Mouse (Mus musculus) stomach, embryonic 14.5 days (tissue): ENCODE results near the gene Sh2b3. TPM values are rescaled to one million over a fixed set of nuclear protein-coding genes. Genes with fewer than 3 reads are reported as not detected.

ENCODE experiments used
- ATAC-seq: fragments of 200-750 bp; cut with Nextera tagmentation; 2 replicates; pipeline ENCODE4 v1.8.0; 2017; ENCODE audit warnings: low read depth, moderate TSS enrichment; ENCODE audit not compliant: insufficient number of reproducible peaks, insufficient read depth, low FRiP score
- H3K27ac ChIP-seq: fragments of 300-500 bp; sonication (generic); 2 replicates; pipeline ENCODE4 v1.5.1; 2014; ENCODE audit warnings: mild to moderate bottlenecking, low read length, moderate library complexity, mixed read lengths
- H3K27me3 ChIP-seq: fragments of 300-500 bp; sonication (generic); 2 replicates; pipeline ENCODE4 v1.6.1; 2014; ENCODE audit warnings: low read length, control low read depth, mixed read lengths; ENCODE audit not compliant: control insufficient read depth, insufficient read depth
- H3K36me3 ChIP-seq: fragments of 300-500 bp; sonication (generic); 2 replicates; pipeline ENCODE4 v1.6.1; 2014; ENCODE audit warnings: mild to moderate bottlenecking, control low read depth, low read length, moderate library complexity, mixed read lengths; ENCODE audit not compliant: control insufficient read depth, insufficient read depth
- H3K4me1 ChIP-seq: fragments of 300-500 bp; sonication (generic); 2 replicates; pipeline ENCODE4 v1.6.1; 2014; ENCODE audit warnings: low read length, control low read depth, mixed read lengths; ENCODE audit not compliant: control insufficient read depth, insufficient read depth
- H3K4me2 ChIP-seq: fragments of 300-500 bp; sonication (generic); replicated peaks from 2 replicates; pipeline ENCODE4 v1.6.1; 2014; ENCODE audit warnings: low read depth, low read length, control low read depth
- H3K4me3 ChIP-seq: fragments of 300-500 bp; sonication (generic); 2 replicates; pipeline ENCODE4 v1.5.1; 2014; ENCODE audit warnings: low read depth, low read length, control low read depth
- H3K9ac ChIP-seq: fragments of 300-500 bp; sonication (generic); replicated peaks from 2 replicates; pipeline ENCODE4 v1.6.1; 2014; ENCODE audit warnings: low read depth, mild to moderate bottlenecking, control low read depth, low read length, moderate library complexity, mixed read lengths
- H3K9me3 ChIP-seq: fragments of 300-500 bp; sonication (generic); 2 replicates; pipeline ENCODE4 v1.6.1; 2016; ENCODE audit warnings: low read depth, low read length, control low read depth; ENCODE audit not compliant: control insufficient read depth
- WGBS: fragments of 180-500 bp; shearing (Covaris S2); extraction: QIAGEN DNeasy Blood & Tissue Kit; methylation state at CpG from one replicate; pipeline ENCODE4 v1.1.7; 2014; 5-methylcytosine and 5-hydroxymethylcytosine counted together
- polyA plus RNA-seq: library from polyadenylated mRNA; unstranded; fragments of >200 nt; fragmentation: Nextera tagmentation; extraction: Ambion mirVana; gene quantifications from 2 replicates; pipeline ENCODE4 v1.2.1, GENCODE M21; 2014

The Sh2b3 gene
- polyA plus RNA-seq, 1 experiment from 2014 or later = 15.4 TPM

DNA sequence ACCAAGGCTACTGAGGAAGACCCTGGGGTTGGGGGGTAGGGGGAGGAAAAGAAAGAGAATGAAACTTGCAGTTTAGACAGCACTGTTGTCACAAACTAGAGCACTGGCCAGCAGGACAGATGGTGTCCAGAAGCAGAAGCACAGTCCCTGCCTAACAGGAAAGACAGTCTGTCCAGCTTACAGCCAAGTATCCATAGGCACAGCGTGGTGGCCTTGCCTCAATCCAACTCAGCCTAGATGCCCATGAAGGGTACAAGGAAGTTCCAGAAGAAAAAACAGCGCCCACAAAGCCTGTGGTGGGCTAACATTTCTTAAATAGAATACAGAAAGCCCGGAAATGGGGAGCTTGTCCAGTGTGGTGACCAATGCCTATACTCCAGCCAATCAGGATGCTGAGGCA, 11.8 kb downstream of the Sh2b3 start:
- Histone ChIP-seq H3K4me1 (no peaks in the 10 kb centered on the region), H3K9me3 (no peaks in the 10 kb centered on the region), H3K27me3 (no peaks in the 10 kb centered on the region), H3K9ac (no peak overlapping the region), H3K4me2 (no peak overlapping the region), H3K36me3 (peaks cover 20% of the 10 kb centered on the region; the same call in 1 of the 2 replicates), H3K27ac (no peak overlapping the region; the same call in 1 of the 2 replicates), H3K4me3 (no peak overlapping the region)
- WGBS = 90% methylated on average over 3 of the region's 3 CpGs
- ATAC-seq = no peak

DNA sequence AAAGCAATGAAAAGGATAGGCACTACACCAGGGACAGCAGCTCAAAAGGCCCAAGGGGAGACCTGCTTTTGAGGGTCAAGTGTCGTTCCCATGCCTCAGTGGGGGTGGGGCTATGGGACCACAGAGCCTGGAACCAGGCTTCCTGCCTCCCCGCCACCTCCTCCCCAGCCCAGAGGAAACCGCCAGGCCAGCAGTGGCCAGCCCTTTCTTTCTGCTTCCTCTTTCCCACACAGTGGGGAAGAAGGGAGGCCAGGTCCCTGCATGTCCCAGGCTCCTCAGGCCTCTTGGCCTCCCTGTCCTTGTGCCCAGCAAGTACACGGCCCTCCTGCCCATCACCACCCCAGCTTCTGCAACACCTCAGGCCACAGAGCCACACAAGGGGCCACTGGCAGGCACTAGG, 13.3 kb downstream of the Sh2b3 start:
- WGBS = 70% methylated on average over 4 of the region's 4 CpGs
- Histone ChIP-seq H3K27me3 (no peaks in the 10 kb centered on the region), H3K4me3 (no peak overlapping the region), H3K4me2 (no peak overlapping the region), H3K36me3 (peaks cover 28% of the 10 kb centered on the region; the same call in 1 of the 2 replicates), H3K27ac (no peak overlapping the region), H3K4me1 (no peaks in the 10 kb centered on the region), H3K9ac (no peak overlapping the region), H3K9me3 (no peaks in the 10 kb centered on the region)
- ATAC-seq = peak; percentile 38; the same call in 1 of the 2 replicates

DNA sequence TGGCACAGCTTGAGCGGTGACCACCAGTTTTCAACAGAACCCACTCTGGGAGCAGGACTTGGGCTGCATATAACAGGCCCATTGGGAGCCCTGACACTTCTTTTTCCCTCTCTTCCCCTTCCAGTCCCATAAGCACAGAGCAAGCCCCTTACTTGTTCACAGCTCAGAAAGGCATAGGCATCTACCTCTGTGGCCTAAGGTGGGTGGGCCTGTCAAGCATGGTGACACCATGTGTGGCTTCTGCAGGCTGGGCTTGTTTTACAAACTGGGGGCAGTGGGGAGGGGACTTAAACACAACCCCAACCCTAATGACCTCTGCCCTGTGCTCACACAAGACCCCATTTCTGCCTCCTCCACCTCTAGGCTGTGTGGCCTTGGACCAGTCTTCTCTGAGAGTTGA, 13.8 kb downstream of the Sh2b3 start:
- Histone ChIP-seq H3K36me3 (peaks cover 32% of the 10 kb centered on the region), H3K9ac (no peak overlapping the region), H3K9me3 (no peaks in the 10 kb centered on the region), H3K4me1 (no peaks in the 10 kb centered on the region), H3K4me2 (no peak overlapping the region), H3K4me3 (no peak overlapping the region), H3K27ac (no peak overlapping the region), H3K27me3 (no peaks in the 10 kb centered on the region)
- ATAC-seq = no peak
- 100% methylated on average over 1 of the region's 1 CpGs for WGBS

DNA sequence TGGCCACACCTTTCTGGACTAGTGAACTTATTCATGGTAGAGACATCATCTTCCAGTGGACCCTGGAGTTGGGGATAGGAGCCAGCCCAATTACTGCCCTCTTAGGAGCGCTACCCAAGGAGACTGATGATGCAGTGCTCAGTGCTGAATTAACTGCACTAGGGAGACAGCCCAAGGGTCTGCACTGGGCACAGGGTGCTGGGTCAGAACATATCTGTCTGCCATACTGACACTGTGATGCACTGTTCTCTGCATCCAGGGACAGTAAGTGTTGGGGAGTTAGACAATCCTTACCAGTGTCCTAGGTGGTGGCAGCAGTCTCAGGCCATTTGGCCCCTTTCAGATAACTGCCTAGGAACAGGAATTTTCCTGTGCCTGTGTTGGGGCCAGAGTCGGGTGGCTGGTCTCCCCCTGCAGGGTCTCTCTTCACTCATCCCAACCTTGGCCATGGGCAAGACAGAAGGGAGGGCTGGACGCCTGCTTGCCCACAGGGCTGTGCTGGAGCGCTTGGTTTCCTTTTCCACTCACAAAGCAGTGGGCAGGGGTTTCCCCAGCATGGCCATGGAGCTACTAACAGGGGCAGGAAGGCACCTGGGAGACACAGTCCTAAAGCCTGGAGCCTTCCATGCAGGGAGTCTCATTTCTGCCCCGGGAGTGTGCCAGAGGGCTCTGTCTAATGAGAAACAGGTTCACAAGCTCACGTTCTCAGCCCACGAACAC, 14.5 kb downstream of the Sh2b3 start:
- ATAC-seq = no peak
- no peak overlapping the region for H3K4me2 ChIP-seq
- no peaks in the 10 kb centered on the region for H3K4me1 ChIP-seq
- no peak overlapping the region for H3K4me3 ChIP-seq
- no peak overlapping the region for H3K27ac ChIP-seq
- no peak overlapping the region for H3K9ac ChIP-seq
- peaks cover 37% of the 10 kb centered on the region for H3K36me3 ChIP-seq
- WGBS = 76% methylated on average over 7 of the region's 7 CpGs
- H3K9me3 ChIP-seq = no peaks in the 10 kb centered on the region
- no peaks in the 10 kb centered on the region for H3K27me3 ChIP-seq

DNA sequence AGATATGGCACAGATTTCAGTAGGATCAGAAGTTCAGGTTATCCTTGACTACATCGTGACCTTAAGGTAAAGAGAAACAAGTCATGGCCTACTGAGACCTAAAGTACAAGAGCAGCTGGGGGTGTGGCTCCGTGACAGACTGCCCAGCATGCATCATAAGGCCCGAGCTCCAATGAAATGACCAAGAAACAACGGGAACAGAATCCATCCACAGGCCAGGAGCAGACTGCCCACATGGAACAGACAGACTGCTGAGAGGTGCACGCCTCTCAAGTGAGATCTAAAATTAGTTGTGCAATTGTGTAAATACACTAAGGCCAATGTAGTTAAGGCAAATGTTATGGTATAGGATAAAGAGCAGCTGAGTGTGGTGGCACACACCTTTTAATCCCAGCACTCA, 15.9 kb downstream of the Sh2b3 start:
- Histone ChIP-seq H3K9me3 (no peaks in the 10 kb centered on the region), H3K9ac (no peak overlapping the region), H3K4me1 (no peaks in the 10 kb centered on the region), H3K4me3 (no peak overlapping the region), H3K27ac (no peak overlapping the region), H3K36me3 (peaks cover 46% of the 10 kb centered on the region), H3K27me3 (no peaks in the 10 kb centered on the region), H3K4me2 (no peak overlapping the region)
- no peak for ATAC-seq
- WGBS = 75% methylated on average over 5 of the region's 5 CpGs

DNA sequence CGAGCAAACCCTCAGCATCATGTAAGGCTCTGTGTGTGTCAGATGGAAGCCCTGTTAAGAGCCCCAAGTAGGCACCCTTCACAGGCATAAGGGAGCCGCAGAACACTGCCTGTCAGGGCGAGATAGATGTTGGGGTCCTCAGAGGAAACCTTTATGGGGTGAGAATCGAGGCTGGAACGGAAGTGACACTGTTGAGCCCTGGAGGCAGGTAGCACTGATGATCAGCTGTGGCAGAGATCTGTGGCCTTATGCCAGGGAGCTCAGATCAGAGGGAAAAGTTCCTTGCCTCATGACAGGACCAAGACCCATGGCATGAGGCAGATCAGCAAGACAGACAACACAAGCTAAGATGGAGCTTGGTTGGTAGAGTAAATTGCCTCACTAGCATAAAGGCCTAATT, 16.3 kb downstream of the Sh2b3 start:
- Histone ChIP-seq H3K4me1 (no peaks in the 10 kb centered on the region), H3K4me3 (no peak overlapping the region), H3K9me3 (no peaks in the 10 kb centered on the region), H3K36me3 (peaks cover 47% of the 10 kb centered on the region), H3K27me3 (no peaks in the 10 kb centered on the region), H3K9ac (no peak overlapping the region), H3K27ac (no peak overlapping the region), H3K4me2 (no peak overlapping the region)
- WGBS = 82% methylated on average over 5 of the region's 5 CpGs
- no peak for ATAC-seq

DNA sequence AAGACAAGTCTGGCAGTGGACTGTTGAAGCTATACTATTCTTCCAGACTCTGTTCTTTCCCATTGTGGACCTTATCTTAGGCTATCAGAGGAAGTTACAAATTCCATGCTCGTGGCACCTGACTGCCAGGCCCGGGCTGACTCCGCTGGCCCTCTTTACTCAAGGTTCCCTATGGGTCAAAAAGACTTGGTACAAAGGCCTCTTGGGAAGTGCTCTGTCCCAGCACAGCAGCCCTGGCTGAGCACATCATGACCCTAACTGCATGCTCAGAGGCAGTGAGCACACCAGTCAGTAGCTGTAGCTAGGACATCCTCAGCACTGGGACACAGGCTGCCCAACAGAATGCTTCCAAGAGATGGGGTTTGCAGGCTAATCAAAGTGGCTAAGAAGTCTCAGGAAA, 16.8 kb downstream of the Sh2b3 start:
- Histone ChIP-seq H3K27ac (no peak overlapping the region), H3K9ac (no peak overlapping the region), H3K9me3 (no peaks in the 10 kb centered on the region), H3K27me3 (no peaks in the 10 kb centered on the region), H3K36me3 (peaks cover 51% of the 10 kb centered on the region), H3K4me3 (no peak overlapping the region), H3K4me1 (no peaks in the 10 kb centered on the region), H3K4me2 (no peak overlapping the region)
- 83% methylated on average over 3 of the region's 3 CpGs for WGBS
- no peak for ATAC-seq

DNA sequence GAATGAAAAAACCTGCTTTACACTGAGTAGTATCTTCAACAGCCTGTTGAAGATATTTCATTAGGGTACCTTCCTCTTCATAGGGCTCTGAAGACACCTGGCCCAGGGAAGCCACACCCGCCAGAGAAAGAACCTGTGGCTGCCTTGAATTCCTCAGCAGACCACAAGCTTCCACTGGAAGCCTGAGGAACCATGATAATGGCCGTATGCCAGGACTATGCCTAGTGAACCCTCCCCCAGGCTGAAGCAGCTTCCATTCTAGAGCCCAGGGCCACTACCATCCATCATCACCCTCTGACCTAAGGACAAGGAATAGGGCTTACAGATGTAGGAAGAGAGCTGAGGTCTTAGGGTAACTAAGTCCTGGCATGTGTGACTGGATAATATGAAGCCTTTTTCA, 17.3 kb downstream of the Sh2b3 start:
- Histone ChIP-seq H3K4me3 (no peak overlapping the region), H3K36me3 (peaks cover 51% of the 10 kb centered on the region), H3K4me2 (no peak overlapping the region), H3K9me3 (no peaks in the 10 kb centered on the region), H3K4me1 (no peaks in the 10 kb centered on the region), H3K27me3 (no peaks in the 10 kb centered on the region), H3K9ac (no peak overlapping the region), H3K27ac (no peak overlapping the region)
- WGBS = 71% methylated on average over 2 of the region's 2 CpGs
- ATAC-seq = no peak

DNA sequence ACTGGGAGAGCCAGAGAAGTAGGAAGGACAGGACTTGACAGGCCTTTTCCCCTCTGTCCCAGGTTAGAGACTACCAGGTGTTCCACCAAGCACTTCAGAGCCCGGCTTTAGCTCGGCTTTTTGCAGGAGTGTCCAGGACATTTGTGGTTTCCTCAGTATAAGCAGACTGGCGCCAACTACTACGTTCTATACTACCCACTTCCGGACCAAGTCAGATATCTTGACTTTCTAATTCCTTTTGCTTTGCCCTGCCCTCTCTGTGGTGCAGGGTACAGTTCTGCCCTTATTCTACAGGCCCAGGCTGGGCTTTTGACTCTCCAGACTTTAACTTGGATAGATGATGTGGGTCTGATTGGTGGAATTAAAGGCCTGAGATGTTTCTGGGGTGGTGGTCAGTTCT, 17.9 kb downstream of the Sh2b3 start:
- WGBS = 89% methylated on average over 5 of the region's 5 CpGs

More for the DNA sequence above, 17.9 kb downstream of the Sh2b3 start:
- no peak for ATAC-seq
- H3K27me3 ChIP-seq = no peaks in the 10 kb centered on the region
- no peak overlapping the region for H3K4me2 ChIP-seq
- H3K36me3 ChIP-seq = peaks cover 51% of the 10 kb centered on the region
- no peak overlapping the region for H3K9ac ChIP-seq
- H3K9me3 ChIP-seq = no peaks in the 10 kb centered on the region
- no peak overlapping the region for H3K27ac ChIP-seq
- H3K4me1 ChIP-seq = no peaks in the 10 kb centered on the region
- no peak overlapping the region for H3K4me3 ChIP-seq
